Mouse (Mus musculus) hindbrain, embryonic 15.5 days (tissue): ENCODE measurements around the gene Fancd2. TPM values are rescaled to one million over a fixed set of nuclear protein-coding genes. Genes with fewer than 3 reads are reported as not detected.

Experiments used
- ATAC-seq: fragments of 200-750 bp; cut with Nextera tagmentation; 2 replicates; pipeline ENCODE4 v1.8.0; 2017; ENCODE audit warnings: low read depth, moderate number of reproducible peaks, moderate TSS enrichment; ENCODE audit not compliant: low FRiP score
- H3K27ac ChIP-seq: fragments of 300-500 bp; sonication (generic); replicated peaks from 2 replicates; pipeline ENCODE4 v1.5.1; 2015; ENCODE audit warnings: mild to moderate bottlenecking, inconsistent platforms
- H3K27me3 ChIP-seq: fragments of 300-500 bp; sonication (generic); 2 replicates; pipeline ENCODE4 v1.6.1; 2015; ENCODE audit warnings: control low read depth, inconsistent platforms
- H3K36me3 ChIP-seq: fragments of 300-500 bp; sonication (generic); 2 replicates; pipeline ENCODE4 v1.6.1; 2015; ENCODE audit warnings: control low read depth, inconsistent platforms
- H3K4me1 ChIP-seq: fragments of 300-500 bp; sonication (generic); replicated peaks from 2 replicates; pipeline ENCODE4 v1.6.1; 2015; ENCODE audit warnings: control low read depth, inconsistent platforms
- H3K4me2 ChIP-seq: fragments of 300-500 bp; sonication (generic); 2 replicates; pipeline ENCODE4 v1.6.1; 2015; ENCODE audit warnings: moderate library complexity, mild to moderate bottlenecking, inconsistent platforms
- H3K4me3 ChIP-seq: fragments of 300-500 bp; sonication (generic); 2 replicates; pipeline ENCODE4 v1.5.1; 2015; ENCODE audit warnings: mild to moderate bottlenecking, inconsistent platforms
- H3K9ac ChIP-seq: fragments of 300-500 bp; sonication (generic); 2 replicates; pipeline ENCODE4 v1.6.1; 2015; ENCODE audit warnings: inconsistent platforms
- H3K9me3 ChIP-seq: fragments of 300-500 bp; sonication (generic); 2 replicates; pipeline ENCODE4 v1.6.1; 2016; ENCODE audit warnings: control low read depth, inconsistent platforms
- WGBS: fragments of 180-500 bp; shearing (Covaris S2); methylation state at CpG from one replicate; pipeline ENCODE4 v1.1.7; 2015; 5-methylcytosine and 5-hydroxymethylcytosine counted together
- polyA plus RNA-seq: library from polyadenylated mRNA; unstranded; fragments of >200 nt; fragmentation: Nextera tagmentation; extraction: Ambion mirVana; gene quantifications from 2 replicates; pipeline ENCODE4 v1.2.1, GENCODE M21; 2015

Gene Fancd2
- polyA plus RNA-seq, 1 experiment from 2014 or later = 2.0 TPM

GRCm38 (mm10) chr6:113534886-113535285, 3.4 kb downstream of the Fancd2 start:
- Histone ChIP-seq H3K36me3 (no peaks in the 10 kb centered on the region), H3K9ac (no peak overlapping the region), H3K9me3 (no peaks in the 10 kb centered on the region), H3K27ac (no peak overlapping the region), H3K4me1 (peaks cover 16% of the 10 kb centered on the region), H3K4me3 (no peak overlapping the region), H3K27me3 (no peaks in the 10 kb centered on the region), H3K4me2 (no peak overlapping the region)
- no peak for ATAC-seq
- 87% methylated on average over 7 of the region's 7 CpGs for WGBS

- Histone ChIP-seq H3K27me3 (no peaks in the 10 kb centered on the region), H3K4me2 (no peak overlapping the region), H3K4me1 (no peaks in the 10 kb centered on the region), H3K4me3 (no peak overlapping the region), H3K9me3 (no peaks in the 10 kb centered on the region), H3K36me3 (no peaks in the 10 kb centered on the region), H3K9ac (no peak overlapping the region), H3K27ac (no peak overlapping the region)
- no peak for ATAC-seq
- 87% methylated on average over 6 of the region's 6 CpGs for WGBS
These were observed 10.1 kb downstream of the Fancd2 start for GRCm38 (mm10) chr6:113541610-113542009.

- H3K9ac ChIP-seq = no peak overlapping the region
- H3K9me3 ChIP-seq = no peaks in the 10 kb centered on the region
- no peaks in the 10 kb centered on the region for H3K4me1 ChIP-seq
- no peak overlapping the region for H3K4me2 ChIP-seq
- no peak overlapping the region for H3K4me3 ChIP-seq
- WGBS = 94% methylated on average over 9 of the region's 12 CpGs
- H3K27ac ChIP-seq = no peak overlapping the region
- no peaks in the 10 kb centered on the region for H3K36me3 ChIP-seq
- ATAC-seq = no peak
- no peaks in the 10 kb centered on the region for H3K27me3 ChIP-seq
These were observed 12.5 kb downstream of the Fancd2 start for GRCm38 (mm10) chr6:113543906-113544481.

GRCm38 (mm10) chr6:113559736-113560135, 28.3 kb downstream of the Fancd2 start:
- Histone ChIP-seq H3K4me3 (no peak overlapping the region), H3K4me1 (no peaks in the 10 kb centered on the region), H3K27ac (no peak overlapping the region), H3K4me2 (no peak overlapping the region), H3K27me3 (no peaks in the 10 kb centered on the region), H3K9me3 (no peaks in the 10 kb centered on the region), H3K36me3 (no peaks in the 10 kb centered on the region), H3K9ac (no peak overlapping the region)
- 63% methylated on average over 6 of the region's 6 CpGs for WGBS
- no peak for ATAC-seq

- Histone ChIP-seq H3K27me3 (no peaks in the 10 kb centered on the region), H3K9me3 (no peaks in the 10 kb centered on the region), H3K4me2 (no peak overlapping the region), H3K4me1 (no peaks in the 10 kb centered on the region), H3K36me3 (no peaks in the 10 kb centered on the region), H3K27ac (no peak overlapping the region), H3K9ac (no peak overlapping the region), H3K4me3 (no peak overlapping the region)
- no peak for ATAC-seq
- 88% methylated on average over 1 of the region's 1 CpGs for WGBS
These were observed 33.1 kb downstream of the Fancd2 start for GRCm38 (mm10) chr6:113564557-113564956.

- Histone ChIP-seq H3K4me1 (no peaks in the 10 kb centered on the region), H3K9ac (no peak overlapping the region), H3K27ac (no peak overlapping the region), H3K36me3 (no peaks in the 10 kb centered on the region), H3K4me2 (no peak overlapping the region), H3K4me3 (no peak overlapping the region), H3K9me3 (no peaks in the 10 kb centered on the region), H3K27me3 (no peaks in the 10 kb centered on the region)
- no peak for ATAC-seq
- 99% methylated on average over 6 of the region's 6 CpGs for WGBS
These were observed 44.6 kb downstream of the Fancd2 start for GRCm38 (mm10) chr6:113576044-113576443.

- Histone ChIP-seq H3K36me3 (no peaks in the 10 kb centered on the region), H3K27ac (no peak overlapping the region), H3K9me3 (no peaks in the 10 kb centered on the region), H3K4me2 (no peak overlapping the region), H3K9ac (no peak overlapping the region), H3K4me1 (no peaks in the 10 kb centered on the region), H3K4me3 (no peak overlapping the region), H3K27me3 (no peaks in the 10 kb centered on the region)
- ATAC-seq = no peak
- WGBS = 98% methylated on average over 3 of the region's 3 CpGs
These were observed 47.8 kb downstream of the Fancd2 start for GRCm38 (mm10) chr6:113579306-113579705.

GRCm38 (mm10) chr6:113583023-113583422, 51.5 kb downstream of the Fancd2 start:
- Histone ChIP-seq H3K9me3 (no peaks in the 10 kb centered on the region), H3K4me2 (no peak overlapping the region), H3K36me3 (no peaks in the 10 kb centered on the region), H3K4me3 (no peak overlapping the region), H3K27ac (no peak overlapping the region), H3K27me3 (no peaks in the 10 kb centered on the region), H3K9ac (no peak overlapping the region), H3K4me1 (no peaks in the 10 kb centered on the region)
- ATAC-seq = no peak
- 95% methylated on average over 4 of the region's 4 CpGs for WGBS

GRCm38 (mm10) chr6:113585065-113585464, 53.6 kb downstream of the Fancd2 start:
- Histone ChIP-seq H3K9ac (no peak overlapping the region), H3K9me3 (no peaks in the 10 kb centered on the region), H3K4me3 (no peak overlapping the region), H3K36me3 (no peaks in the 10 kb centered on the region), H3K27me3 (no peaks in the 10 kb centered on the region), H3K4me1 (no peaks in the 10 kb centered on the region), H3K4me2 (no peak overlapping the region), H3K27ac (no peak overlapping the region)
- ATAC-seq = no peak
- WGBS = 95% methylated on average over 5 of the region's 5 CpGs

- 81% methylated on average over 5 of the region's 5 CpGs for WGBS
- Histone ChIP-seq H3K9ac (no peak overlapping the region), H3K4me3 (no peak overlapping the region), H3K4me2 (no peak overlapping the region), H3K27me3 (no peaks in the 10 kb centered on the region), H3K9me3 (no peaks in the 10 kb centered on the region), H3K36me3 (no peaks in the 10 kb centered on the region), H3K27ac (no peak overlapping the region), H3K4me1 (no peaks in the 10 kb centered on the region)
- ATAC-seq = peak; percentile 63; the same call in 1 of the 2 replicates
These were observed 55.1 kb downstream of the Fancd2 start for GRCm38 (mm10) chr6:113586466-113587183.

- no peaks in the 10 kb centered on the region for H3K27me3 ChIP-seq
- WGBS = 91% methylated on average over 2 of the region's 2 CpGs
- no peak overlapping the region for H3K4me2 ChIP-seq
- no peaks in the 10 kb centered on the region for H3K9me3 ChIP-seq
- no peak overlapping the region for H3K9ac ChIP-seq
- H3K36me3 ChIP-seq = no peaks in the 10 kb centered on the region
- no peak for ATAC-seq
- no peak overlapping the region for H3K4me3 ChIP-seq
- H3K27ac ChIP-seq = no peak overlapping the region
- H3K4me1 ChIP-seq = no peaks in the 10 kb centered on the region
These were observed 61.2 kb downstream of the Fancd2 start for GRCm38 (mm10) chr6:113592637-113593036.

- Histone ChIP-seq H3K9ac (no peak overlapping the region), H3K27me3 (no peaks in the 10 kb centered on the region), H3K27ac (no peak overlapping the region), H3K4me1 (0 out of 2 replicates have a peak, but pooled peaks cover 4% of the 10 kb centered on the region), H3K36me3 (no peaks in the 10 kb centered on the region), H3K4me3 (no peak overlapping the region), H3K4me2 (no peak overlapping the region), H3K9me3 (no peaks in the 10 kb centered on the region)
- no peak for ATAC-seq
- 91% methylated on average over 4 of the region's 4 CpGs for WGBS
These were observed 66.5 kb downstream of the Fancd2 start for GRCm38 (mm10) chr6:113597945-113598344.
